Mouse (Mus musculus) spleen, adult 2 months (tissue): Measurements from ENCODE around the gene Zrsr1. TPM values are rescaled to one million over a fixed set of nuclear protein-coding genes. Genes with fewer than 3 reads are reported as not detected.
A peak's percentile ranks its signal among the peaks of the same experiment; 100 is the strongest.

Experiments used
- DNase-seq, 2 experiments: peaks; one replicate each; pipeline versions ENCODE4 v3.0.0 to v3.0.0-alpha.2; 2012 to 2021; ENCODE audit warnings: low spot score in 2 of 2, low read depth in 1 of 2
- H3K27ac ChIP-seq: fragments of 200-500 bp; 2 replicates; pipeline ENCODE4 v1.5.1; 2012; ENCODE audit warnings: low read length, inconsistent platforms; ENCODE audit not compliant: insufficient read depth
- H3K27me3 ChIP-seq: fragments of 200-500 bp; 2 replicates; pipeline ENCODE4 v1.6.1; 2012; ENCODE audit warnings: mild to moderate bottlenecking, moderate library complexity, low read length, inconsistent platforms; ENCODE audit not compliant: control insufficient read depth, insufficient read depth
- H3K36me3 ChIP-seq: fragments of 200-500 bp; 2 replicates; pipeline ENCODE4 v1.6.1; 2012; ENCODE audit warnings: mild to moderate bottlenecking, low read length, inconsistent platforms; ENCODE audit not compliant: control insufficient read depth, insufficient read depth
- H3K4me1 ChIP-seq: fragments of 200-500 bp; 2 replicates; pipeline ENCODE4 v1.6.1; 2011; ENCODE audit warnings: inconsistent platforms; ENCODE audit not compliant: control insufficient read depth, insufficient read depth, insufficient read length
- H3K4me3 ChIP-seq: fragments of 200-500 bp; 2 replicates; pipeline ENCODE4 v1.5.1; 2011; ENCODE audit warnings: mild to moderate bottlenecking, inconsistent platforms; ENCODE audit not compliant: insufficient read depth, insufficient read length; ENCODE audit errors: extremely low read depth
- CTCF ChIP-seq: fragments of 200-500 bp; IDR thresholded peaks from 2 replicates; pipeline ENCODE4 v1.5.1; 2011; ENCODE audit warnings: mild to moderate bottlenecking, inconsistent platforms; ENCODE audit not compliant: insufficient read depth, insufficient read length, insufficient replicate concordance; ENCODE audit errors: extremely low read depth
- POLR2A ChIP-seq: fragments of 200-500 bp; IDR thresholded peaks from 2 replicates; pipeline ENCODE4 v1.6.1; 2011; ENCODE audit warnings: low read depth, low read length, inconsistent platforms
- WGBS: fragments of 180-500 bp; shearing (Covaris S2); methylation state at CpG from one replicate; pipeline ENCODE4 v1.1.7; 2018; 5-methylcytosine and 5-hydroxymethylcytosine counted together
- polyA plus RNA-seq: library from polyadenylated mRNA; depleted of rRNA; stranded (reverse); fragments of >200 nt; gene quantifications from 2 replicates; pipeline ENCODE4 v1.2.3, GENCODE M21; 2012

Zrsr1 gene
- polyA plus RNA-seq, 1 experiment, result 4.8 TPM

DNA sequence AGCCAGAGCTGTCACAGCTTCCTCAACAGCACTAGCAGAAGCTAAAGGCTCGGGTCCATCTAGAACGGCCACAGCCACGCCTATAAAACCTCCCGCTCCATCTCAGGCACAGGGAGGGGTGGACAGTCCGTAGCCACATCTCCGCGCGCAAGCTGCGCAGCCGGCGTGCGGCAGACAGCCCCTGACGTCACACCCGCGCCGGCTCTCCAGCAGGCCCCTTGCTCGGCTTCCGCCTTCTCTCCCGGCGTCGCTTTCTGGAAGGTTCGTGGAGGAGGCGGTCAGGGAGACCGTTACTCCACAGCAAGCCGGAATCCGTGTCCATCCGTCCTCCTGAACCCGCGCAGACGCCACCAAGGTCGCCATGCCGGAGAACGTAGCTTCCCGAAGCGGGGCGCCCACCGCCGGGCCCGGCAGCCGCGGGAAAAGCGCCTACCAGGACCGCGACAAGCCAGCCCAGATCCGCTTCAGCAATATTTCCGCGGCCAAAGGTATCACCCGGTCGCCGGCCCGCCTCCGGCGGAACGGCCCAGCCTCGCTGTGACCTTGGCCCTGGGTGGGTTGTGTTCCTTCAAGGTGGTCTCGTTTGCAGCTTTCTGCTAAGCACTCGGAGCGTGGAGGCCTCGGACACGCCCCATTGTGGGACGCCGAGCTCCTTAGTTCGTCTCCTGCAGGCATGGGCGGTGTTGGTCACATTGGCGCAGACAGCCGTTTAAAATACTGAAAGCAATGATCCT lies 18.8 kb downstream of the Zrsr1 start, which contains the start of gene Cct4:
Cct4 (plus strand) TSS at position 127 of the 734 bp plus-strand sequence.
- WGBS, result under 1% methylated on average over 66 of the region's 66 CpGs
- Histone ChIP-seq H3K4me3 (peak within 1 kb of the TSS; percentile 85), H3K27me3 (no peaks in the 10 kb centered on the region), H3K4me1 (peaks cover 4% of the 10 kb centered on the region), H3K27ac (peak within 1 kb of the TSS; percentile 86), H3K36me3 (peaks cover 13% of the 10 kb centered on the region)
- peak; percentile 69 to 89 for DNase-seq
- TF ChIP-seq CTCF (no peak), POLR2A (peak; percentile 86)

- Histone ChIP-seq H3K27ac (no peak overlapping the region), H3K27me3 (no peaks in the 10 kb centered on the region), H3K4me1 (peaks cover 4% of the 10 kb centered on the region), H3K4me3 (peak overlapping the region; percentile 85), H3K36me3 (peaks cover 15% of the 10 kb centered on the region)
- WGBS, result 9% methylated on average over 14 of the region's 14 CpGs
- no peak for DNase-seq
- TF ChIP-seq POLR2A (no peak), CTCF (no peak)
Observed at GRCm38 (mm10) chr11:22991218-22991835, 19.5 kb downstream of the Zrsr1 start.

GRCm38 (mm10) chr11:22994271-22994670 lies 22.5 kb downstream of the Zrsr1 start:
- H3K27me3 ChIP-seq, result no peaks in the 10 kb centered on the region
- peaks cover 4% of the 10 kb centered on the region for H3K4me1 ChIP-seq
- H3K27ac ChIP-seq, result no peak overlapping the region
- H3K36me3 ChIP-seq, result peaks cover 26% of the 10 kb centered on the region
- DNase-seq, result no peak
- H3K4me3 ChIP-seq, result no peak overlapping the region
- 93% methylated on average over 2 of the region's 2 CpGs for WGBS
- TF ChIP-seq CTCF, result no peak
- no peak for TF ChIP-seq POLR2A

DNA sequence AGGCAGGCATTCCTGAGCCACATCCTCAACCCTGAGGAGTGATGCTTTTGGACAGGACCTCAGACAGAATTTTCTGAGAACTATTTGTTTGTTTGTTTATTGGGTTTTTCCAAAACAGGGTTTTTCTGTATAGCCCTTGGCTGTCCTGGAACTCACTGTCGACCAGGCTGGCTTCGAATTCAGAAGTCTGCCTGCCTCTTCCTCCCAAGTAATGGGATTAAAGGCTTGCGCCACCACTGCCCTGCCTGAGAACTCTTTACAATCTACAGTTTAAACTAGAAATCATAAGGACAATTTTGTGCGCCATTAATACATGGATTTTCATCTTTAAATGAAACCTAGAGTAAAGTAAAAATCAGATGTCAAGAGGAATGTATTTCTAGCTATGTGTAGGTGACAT lies 23.7 kb downstream of the Zrsr1 start:
- Histone ChIP-seq H3K4me3 (no peak overlapping the region), H3K27ac (no peak overlapping the region), H3K27me3 (no peaks in the 10 kb centered on the region), H3K36me3 (peaks cover 33% of the 10 kb centered on the region), H3K4me1 (peaks cover 4% of the 10 kb centered on the region)
- 94% methylated on average over 4 of the region's 4 CpGs for WGBS
- TF ChIP-seq CTCF, result no peak
- no peak for TF ChIP-seq POLR2A
- DNase-seq, result no peak

GRCm38 (mm10) chr11:22998308-22998707 lies 26.5 kb downstream of the Zrsr1 start:
- no peaks in the 10 kb centered on the region for H3K4me1 ChIP-seq
- peaks cover 51% of the 10 kb centered on the region for H3K36me3 ChIP-seq
- no peak for DNase-seq
- no peak for TF ChIP-seq CTCF
- no peak for TF ChIP-seq POLR2A
- H3K27me3 ChIP-seq, result no peaks in the 10 kb centered on the region
- H3K27ac ChIP-seq, result no peak overlapping the region
- no peak overlapping the region for H3K4me3 ChIP-seq
- 65% methylated on average over 1 of the region's 1 CpGs for WGBS

DNA sequence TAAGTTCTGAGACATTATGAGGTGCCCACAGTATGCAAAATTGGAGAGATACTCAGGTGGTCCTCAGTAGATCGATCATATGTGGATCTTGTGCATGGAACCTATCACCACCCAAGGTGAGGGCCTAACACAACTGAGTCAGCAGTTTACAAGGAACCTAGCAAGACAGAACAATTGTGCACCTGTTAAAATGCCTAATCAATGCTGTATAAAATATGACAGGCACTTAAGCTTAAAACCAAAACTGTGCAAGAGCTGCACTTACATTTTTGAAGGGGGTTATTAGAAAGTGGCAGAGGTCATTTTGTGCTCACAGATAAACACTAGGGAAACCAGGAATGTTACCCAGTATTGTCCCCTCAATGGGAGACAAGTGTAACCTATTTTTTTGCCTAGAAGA lies 33.5 kb downstream of the Zrsr1 start:
- 88% methylated on average over 1 of the region's 1 CpGs for WGBS
- TF ChIP-seq CTCF (no peak), POLR2A (no peak)
- no peak overlapping the region for H3K27ac ChIP-seq
- no peaks in the 10 kb centered on the region for H3K27me3 ChIP-seq
- H3K4me1 ChIP-seq, result peaks cover 2% of the 10 kb centered on the region; the same call in 1 of the 2 replicates
- no peak overlapping the region for H3K4me3 ChIP-seq
- peaks cover 25% of the 10 kb centered on the region for H3K36me3 ChIP-seq
- no peak for DNase-seq

DNA sequence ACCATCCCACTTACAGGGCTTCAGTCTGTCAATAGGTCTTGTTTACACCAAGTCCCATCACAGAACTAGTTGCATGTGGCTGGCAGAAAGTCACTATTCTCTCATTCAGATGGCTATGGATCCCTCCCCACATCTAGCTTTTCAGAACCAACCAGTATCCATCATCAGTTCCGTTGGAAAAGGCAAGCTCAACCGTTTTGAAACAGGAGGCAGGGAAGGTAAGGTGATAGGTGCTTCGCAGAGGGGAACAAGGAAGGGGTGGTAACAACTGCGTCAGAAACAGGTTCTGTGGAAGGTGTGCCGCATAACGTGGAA lies 35.3 kb downstream of the Zrsr1 start:
- no peak for DNase-seq
- 8% methylated on average over 6 of the region's 6 CpGs for WGBS
- H3K27ac ChIP-seq, result peak overlapping the region; percentile 68

More for the DNA sequence above, 35.3 kb downstream of the Zrsr1 start:
- Histone ChIP-seq H3K4me1 (peaks cover 2% of the 10 kb centered on the region; the same call in 1 of the 2 replicates), H3K27me3 (no peaks in the 10 kb centered on the region), H3K36me3 (peaks cover 15% of the 10 kb centered on the region), H3K4me3 (peak overlapping the region; percentile 50; the same call in 1 of the 2 replicates)
- TF ChIP-seq CTCF (no peak), POLR2A (no peak)
